Mouse (Mus musculus) frontal cortex, adult (tissue): ENCODE measurements at regions not wholly inside any gene's neighbourhood (a gene's known extent, or its start where the extent isn't known, plus 50 kb on each side); places are given as distances from the start of the nearest gene placed in this dataset.

Source experiments
- ATAC-seq: cut with Nextera tagmentation; 2 replicates; pipeline ENCODE4 v1.9.2; 2017; ENCODE audit warnings: mild to moderate bottlenecking, moderate library complexity, mixed read lengths; ENCODE audit not compliant: low TSS enrichment

DNA sequence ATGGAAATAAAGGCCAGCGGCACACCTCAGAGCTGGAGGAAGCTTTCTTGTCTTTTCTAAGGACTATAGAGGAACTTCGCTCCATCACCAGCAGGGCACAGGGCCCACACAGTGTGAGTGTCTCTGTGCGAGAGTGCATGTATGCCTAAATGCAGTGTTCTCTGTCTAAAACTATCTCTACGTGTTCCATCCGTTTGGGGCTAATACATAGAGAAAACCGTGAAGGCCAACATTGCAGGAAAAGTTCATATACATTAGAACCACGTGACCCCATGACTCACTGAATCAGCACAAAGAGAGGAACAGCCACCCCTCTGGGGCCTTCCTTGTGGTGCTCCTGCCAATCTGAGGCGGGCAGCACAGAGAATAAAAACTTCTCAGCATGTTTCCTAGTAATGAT lies 431.4 kb upstream of the Mctp2 start:
- no peak for ATAC-seq

DNA sequence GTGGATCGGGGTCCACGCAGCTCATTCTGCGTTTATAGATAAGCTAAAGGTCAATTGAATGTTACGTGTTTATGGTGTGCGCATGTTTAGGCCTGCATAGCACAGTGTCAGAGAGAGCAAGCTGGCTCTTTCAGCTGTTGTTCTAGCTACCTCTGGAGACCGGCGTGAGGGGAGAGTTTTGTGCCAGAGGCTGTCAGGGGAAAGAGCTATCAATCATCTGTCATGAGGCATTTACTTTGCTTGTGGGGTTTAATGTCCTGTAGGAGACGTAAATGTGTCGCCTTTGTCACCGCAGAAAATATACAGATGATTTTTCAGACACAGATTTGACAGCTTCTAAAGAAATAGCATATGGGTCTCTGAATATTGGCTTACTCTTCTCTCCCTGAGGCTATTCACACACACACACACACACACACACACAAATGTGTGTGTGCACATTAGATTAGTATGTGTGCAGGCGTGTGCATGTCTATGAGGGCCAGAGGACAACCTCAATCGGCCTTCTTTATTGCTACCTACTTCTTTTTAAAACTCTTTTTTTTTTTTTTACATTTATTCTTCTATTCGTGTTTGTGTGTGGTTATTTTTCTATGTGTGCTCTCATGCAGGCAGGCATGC lies 432.0 kb upstream of the Mctp2 start:
- ATAC-seq = no peak

DNA sequence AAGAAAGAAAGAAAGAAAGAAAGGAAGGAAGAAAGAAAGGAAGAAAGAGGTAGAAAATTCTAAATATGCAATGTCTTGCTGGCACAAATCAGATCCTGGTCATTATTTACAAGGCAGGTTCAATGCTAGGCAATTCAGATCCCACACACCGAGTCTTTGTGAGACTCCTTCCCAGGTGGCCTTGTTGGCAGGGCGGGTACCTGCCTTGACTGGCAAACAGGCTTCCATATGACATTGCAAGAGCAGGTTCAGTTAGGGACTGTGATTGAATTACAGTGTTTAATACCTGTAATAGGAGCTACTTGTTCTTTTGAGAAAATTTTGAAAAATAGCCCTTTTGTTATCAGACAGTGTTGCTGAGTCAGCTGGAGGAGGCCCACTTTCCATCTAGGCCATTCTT lies 436.0 kb upstream of the Mctp2 start:
- ATAC-seq = no peak

DNA sequence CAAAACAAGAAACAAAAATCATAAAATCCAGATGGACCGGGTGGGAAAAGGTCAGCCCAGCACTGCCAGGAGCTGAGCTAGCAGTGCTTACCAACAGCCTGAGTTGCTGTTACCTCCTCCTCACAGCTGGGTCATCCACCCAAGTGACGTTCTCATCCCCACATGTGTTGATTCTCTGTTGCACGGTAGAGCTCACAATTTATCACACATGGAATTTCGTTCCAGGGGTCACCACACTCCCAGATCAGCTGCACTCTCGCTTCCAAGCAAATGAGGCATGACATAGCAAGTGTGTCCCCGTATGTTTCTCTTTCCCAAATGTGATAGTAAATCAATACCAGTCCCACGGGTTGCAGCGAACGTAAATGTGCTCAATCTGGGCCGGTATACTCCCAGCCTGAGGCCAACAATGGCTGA lies 445.1 kb upstream of the Mctp2 start:
- no peak for ATAC-seq

DNA sequence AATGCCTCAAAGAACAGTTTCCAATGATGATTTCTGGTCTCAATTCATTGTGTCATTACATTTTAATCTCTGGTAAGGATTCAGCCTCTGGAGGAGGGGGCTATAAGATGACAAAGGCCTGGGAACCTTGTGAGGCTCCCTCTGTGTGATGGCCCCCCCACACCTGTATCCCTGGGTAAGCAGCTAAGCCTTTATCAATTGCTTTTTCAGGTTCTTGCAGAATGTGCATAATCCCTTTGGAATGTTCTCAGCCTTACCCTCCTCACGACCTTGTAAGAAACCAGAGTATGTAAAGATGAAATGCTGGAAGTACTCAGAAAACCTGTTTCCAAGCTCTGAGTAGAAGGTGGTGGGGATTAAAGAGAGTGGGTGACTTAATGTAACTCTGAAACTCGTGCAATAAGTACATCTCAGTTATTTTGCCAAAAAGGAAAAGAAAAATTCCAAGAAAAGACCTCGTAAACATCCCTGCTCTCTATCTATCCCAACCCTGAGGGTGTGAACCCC lies 446.7 kb upstream of the Mctp2 start:
- ATAC-seq = no peak

DNA sequence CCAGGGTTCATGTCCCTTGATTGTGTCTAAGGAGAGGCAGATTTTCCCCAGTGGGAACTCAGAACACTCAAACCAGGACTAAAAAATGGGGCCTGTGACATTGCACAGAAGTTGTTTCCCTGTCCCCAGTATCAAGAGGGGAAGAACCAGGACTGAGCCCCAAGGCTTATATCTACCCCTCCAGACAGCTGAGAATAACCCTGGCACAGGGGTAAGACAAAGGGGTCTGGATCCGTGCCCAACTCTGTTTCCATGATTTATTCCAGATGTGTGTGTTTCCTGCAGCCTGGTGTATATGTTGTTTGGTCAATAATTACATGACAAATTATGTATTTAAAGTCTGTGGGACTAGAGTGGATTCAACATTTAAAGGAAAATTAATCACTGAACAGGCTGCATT lies 456.3 kb upstream of the Mctp2 start:
- no peak for ATAC-seq

DNA sequence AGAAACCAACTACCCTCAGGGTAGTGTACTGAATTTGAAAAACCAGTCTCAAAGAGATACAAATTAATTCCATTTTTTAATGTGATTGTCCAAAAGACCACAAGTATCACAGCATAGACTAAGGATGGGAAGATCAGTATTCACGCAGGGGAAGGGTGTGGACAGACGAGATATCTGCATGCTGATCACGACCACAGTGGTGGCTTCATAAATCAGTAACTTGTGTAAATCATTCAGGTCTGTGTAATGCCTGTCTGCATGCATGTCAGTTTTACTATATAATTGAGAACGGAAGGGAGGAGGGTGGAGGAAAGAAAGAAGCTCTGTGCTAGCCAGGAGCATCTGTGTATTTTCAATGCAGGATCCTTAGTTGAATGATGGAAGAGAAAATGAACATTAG lies 462.3 kb upstream of the Mctp2 start:
- no peak for ATAC-seq

DNA sequence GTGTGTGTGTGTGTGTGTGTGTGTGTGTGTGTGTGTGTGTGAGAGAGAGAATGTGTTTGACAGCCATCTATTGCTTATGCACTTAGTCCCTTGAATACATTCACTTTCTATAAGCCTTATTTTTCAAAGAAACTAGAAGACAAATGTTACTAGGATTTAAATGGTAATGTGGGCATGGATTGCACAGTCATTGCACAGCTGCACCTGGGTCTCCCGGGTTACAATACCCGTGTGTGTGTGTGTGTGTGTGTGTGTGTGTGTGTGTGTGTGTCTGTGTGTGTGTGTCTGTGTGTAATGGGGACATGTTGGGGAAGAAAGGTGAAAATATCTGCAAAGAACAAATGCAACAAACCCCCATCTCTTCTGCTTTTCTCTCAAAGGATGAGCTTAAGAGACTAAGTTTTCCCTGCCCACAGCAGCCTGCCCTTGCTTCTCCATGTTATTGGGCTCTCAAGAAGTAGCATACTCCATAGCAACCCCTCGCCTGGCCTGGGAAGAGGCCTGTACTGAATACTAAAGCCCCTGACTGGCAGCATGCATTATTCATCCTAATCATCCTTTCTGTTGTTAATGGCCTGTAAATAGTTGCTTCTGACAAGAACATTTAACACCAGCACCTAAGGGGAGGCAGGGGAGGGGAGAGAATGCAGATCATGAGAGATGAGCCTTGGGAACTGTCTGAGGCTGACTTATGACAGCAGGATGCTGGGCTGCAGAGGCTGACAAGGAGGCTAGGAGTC lies 467.8 kb upstream of the Mctp2 start:
- no peak for ATAC-seq

DNA sequence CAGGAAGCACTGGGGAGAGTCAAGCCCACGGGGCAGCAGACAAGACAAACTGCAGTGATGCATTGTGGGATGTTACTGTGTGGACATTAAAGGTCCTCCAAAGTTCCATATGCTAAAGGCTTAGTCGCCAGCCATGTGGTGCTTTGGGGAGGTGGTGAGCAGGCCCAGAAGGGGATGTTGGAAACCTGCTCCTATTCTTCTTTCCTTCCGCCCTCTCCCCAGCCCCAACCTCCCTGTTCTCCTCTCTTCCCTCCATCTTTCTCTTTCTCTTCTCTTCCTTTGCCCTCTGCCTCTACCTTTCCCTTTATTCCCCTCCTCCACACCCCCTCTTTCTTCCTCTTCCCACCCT lies 468.3 kb upstream of the Mctp2 start:
- ATAC-seq = no peak

DNA sequence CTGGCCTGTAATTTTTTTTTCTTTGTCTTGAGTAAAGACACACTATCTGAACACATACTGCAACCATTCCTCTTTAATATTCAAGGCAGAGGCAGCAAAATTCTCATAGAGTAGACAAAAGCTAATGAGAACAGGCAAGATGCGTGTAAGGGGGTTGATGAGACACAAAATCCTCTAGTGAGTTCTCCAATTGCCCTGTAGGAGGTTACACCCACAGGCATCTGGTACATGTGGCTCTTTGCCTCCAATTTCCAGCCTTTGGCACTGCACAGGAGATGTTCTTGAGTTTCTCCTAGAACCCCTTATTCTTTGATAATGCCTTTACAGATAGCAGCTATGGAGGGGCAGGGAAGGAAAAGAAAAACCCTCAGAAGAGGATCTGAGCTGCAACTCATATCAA lies 480.9 kb upstream of the Mctp2 start:
- ATAC-seq = peak; percentile 38; the same call in 1 of the 2 replicates

DNA sequence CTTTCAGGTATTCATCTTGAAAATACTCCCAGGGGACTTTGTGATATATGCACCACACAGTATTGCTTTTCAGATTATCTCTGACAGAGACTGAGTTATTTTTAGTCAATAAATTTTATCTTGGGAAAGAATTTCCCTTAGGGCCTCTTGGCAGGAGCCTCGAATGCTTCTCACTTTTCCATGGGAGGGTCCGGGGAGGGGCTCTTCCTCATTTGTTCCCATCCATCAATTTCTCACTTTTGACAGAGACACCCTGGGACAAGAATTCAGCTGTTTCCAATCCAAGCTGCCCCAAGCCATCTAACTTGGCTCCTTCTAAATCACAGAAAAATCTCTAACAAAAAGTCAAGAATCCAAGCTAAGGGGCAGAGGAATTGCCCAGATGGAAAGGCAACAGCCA lies 481.9 kb upstream of the Mctp2 start:
- no peak for ATAC-seq

DNA sequence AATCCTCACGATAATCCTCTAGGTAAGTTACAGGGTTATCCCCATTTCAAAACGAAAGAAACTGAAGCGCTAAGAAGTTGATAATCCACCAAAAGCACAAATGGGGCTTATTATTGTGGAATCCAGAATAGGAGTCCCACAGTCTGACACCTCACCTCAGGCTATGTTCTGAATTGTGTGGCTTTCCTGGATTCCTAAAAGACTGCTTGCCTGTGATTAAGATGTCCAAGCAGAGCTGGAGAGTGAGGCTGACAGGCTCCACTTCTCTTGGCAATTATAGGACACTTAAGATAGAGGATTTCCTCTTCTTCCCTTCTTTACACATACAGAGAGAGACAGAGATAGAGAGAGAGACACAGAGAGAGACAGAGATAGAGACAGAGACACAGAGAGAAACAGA lies 515.7 kb upstream of the Mctp2 start:
- no peak for ATAC-seq

DNA sequence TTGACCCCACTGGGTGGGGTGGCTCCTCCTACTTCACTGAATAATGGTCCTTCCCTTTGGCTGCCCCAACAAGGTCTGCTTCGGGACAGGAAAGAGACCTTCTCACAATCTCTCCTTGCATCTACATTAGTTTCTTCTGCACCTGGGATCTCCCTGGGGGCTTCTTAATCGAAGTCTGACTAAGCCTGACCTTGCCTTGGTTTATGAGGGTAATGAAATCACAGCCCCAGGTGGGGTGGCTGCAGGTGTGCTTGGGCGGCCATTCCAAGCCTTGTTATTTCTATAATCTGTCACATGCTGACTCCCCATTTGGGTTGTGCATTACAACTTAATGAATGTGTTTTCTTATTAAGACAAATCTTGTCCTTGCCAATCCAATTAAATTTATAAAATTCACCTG lies 520.2 kb upstream of the Mctp2 start:
- no peak for ATAC-seq

DNA sequence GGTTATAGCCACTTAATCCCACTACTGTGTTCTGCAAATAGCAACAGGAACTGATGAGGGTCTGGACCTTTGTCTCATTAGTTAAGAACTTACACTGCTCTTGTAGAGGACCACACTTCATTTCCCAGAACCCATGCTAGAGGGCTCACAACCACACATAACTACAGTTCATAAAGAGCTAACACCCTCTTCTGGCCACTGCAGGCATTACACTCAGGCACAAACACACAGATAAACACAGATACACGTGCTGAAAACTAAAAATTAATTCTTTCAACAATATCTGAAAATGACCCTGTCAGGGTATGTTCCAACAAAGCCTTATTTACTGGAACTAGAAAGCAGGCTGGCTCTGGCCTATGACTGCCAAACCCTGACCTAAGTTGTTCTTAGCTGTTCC lies 529.0 kb upstream of the Mctp2 start:
- ATAC-seq = no peak

DNA sequence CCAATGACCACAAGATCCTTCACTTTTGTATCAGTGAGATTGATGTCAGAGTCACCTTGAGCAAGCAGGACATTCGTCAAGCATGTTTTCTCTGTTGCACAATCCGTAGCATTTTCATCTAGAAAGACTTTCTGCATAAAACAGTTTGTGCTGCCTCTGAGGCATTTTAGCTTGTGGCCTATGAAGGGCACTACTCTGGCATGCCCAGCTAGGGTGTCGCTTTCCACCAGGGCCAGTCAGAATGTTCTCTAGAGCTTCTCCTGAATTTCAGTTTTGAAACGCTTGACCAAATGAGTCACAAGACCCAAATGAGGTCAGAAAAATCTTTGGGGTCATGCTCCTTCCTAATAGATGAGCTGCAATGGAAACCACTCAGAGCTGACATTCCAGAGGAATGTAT lies 529.6 kb upstream of the Mctp2 start:
- ATAC-seq = no peak

DNA sequence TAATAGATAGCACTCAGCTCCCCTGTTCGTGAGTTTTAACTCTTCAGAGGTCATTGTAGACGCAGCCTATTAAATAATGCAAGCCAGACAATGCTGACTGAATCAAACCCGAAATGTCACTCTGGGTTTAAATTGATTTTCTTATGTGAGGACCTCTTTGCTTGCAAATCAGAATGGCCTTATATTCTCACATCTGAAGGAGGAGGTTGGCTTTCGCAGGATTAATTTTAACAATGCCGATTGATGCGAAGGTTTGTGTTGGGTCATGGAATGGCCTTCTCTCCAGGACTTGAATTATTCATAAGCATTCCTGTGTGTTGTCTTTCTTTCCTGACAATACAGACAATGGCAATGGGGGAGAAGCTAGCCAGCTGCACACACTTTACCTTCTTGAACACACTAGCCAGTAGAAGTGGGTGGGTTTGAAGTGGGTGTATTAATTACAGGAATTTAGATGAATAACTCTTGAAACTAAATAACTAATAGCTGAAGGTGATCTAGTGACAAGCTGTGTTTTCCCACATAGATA lies 530.1 kb upstream of the Mctp2 start:
- no peak for ATAC-seq

DNA sequence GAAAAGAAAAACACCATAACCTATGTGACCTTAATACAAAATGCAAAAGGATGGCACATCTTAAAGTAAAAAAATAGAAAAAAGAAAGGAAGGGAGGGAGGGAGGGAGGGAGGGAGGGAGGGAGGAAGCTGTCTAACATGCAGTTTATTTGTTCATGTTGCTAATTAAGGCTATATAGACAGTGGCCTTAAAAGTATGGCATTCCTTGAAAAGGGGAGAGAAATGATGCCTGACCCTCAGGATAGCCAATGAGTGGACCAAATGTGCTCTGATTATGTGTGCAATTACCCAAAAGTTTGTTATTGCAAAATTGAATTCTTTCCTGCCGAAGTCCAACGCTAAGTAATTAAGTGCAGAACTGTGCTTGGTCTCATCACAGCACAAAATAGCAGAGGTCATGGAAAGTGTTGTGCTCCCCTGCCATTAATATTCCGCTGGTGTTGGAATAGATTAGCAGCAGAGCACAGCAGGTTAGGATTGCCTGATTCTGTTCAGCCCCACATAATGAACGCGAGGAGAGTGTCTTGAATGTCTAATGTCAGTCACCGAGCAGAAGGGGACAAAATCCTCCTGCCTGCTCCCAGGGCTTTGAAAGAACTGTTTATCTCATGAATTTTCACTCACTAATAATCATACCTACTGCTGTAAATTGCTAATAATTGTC lies 531.7 kb upstream of the Mctp2 start:
- ATAC-seq = no peak

DNA sequence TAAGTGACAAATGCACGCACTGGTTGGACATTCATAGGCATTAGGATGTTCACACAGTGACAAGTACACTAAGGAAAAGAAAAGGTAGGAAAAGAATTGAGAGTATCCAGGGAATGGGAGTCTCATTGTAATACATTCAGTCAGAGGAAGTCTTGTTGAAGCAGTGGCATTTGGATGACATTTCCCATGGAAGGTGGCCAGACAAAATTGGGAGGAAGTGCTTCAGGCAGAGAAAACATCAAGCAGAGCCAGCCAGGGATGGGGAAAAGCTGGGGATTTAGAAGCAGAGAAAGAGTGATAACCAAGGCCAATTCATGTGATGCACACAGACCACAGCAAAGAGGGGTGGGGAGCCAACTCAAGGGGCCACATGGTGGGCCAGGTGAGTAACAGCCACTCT lies 524.0 kb upstream of the Rgma start:
- ATAC-seq = no peak

DNA sequence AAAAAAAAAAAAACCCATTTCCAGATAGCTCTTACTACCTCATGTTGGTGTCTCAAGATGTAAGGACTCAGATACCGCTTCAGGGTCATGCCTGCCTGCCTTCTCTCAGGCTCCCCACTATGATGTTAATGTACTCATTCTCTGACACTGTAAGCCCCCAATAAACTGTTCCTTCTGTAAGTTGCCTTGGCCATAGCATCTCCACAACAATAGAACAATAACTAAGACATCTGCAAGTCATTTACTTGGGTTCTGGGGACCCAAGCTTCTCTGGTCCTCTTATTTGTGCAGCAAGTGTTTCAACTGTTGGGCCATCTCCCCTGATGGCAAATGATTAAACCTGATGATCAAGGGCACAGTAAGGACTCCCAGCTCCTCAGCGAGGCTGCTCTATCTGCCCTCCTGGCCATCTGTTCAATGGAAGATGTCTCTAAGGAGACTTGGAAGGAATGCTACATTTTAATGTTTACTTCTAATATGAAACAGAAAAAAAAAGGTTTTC lies 520.8 kb upstream of the Rgma start:
- no peak for ATAC-seq

DNA sequence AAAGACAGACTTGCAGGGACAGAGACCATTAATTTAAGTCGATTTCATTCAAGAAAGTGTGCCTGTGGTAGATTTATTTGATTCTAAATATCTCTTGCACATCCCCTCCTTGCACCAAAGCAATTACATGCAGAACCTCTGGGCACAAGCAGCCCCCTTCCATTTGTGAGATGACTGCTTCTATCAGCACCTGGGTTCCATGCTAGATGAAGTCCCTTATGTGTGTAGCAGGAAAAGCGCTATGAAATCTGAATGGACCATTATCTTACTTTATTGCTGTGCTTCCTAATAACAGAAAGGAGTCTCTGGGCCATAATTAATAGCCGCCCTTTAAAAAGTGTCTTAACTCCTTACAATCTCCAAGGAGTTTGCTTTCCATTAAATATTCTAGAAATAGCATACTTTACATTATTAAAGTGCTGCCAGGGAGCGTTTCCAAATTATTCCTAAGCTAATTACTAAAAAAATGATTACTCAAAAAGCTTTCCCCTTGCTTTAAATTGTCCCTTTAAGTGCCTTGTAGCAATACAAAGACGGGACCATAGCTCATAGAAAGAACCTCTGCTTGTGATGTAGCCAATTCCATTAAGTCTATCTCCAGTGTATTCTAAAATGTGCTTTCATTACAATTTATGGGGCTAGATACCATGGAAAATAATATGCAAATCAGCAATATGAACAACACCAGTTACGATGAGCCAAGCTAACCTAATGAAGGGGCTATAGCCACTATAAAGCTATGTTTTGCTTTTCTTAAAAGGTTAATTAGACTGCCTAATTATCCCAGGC lies 508.1 kb upstream of the Rgma start:
- no peak for ATAC-seq

DNA sequence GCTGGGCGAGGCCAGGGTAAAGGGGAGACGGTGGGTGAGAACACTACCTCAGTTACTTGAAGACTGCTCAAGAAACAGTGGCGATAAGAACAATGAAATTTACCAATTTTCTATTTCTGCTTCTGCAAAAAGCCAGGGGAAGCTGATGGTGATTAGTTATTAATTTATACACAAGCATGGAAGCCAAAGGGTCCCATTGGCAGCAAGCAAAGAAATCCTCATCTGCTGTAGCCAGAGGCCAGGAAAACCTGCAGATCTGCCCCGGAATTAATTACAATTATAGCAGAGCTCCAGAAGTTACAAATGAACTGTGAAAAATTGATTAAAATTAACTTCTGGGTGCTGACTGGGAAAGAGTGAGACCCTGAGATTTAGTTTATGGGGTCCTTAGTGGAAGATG lies 506.2 kb upstream of the Rgma start:
- ATAC-seq = no peak

DNA sequence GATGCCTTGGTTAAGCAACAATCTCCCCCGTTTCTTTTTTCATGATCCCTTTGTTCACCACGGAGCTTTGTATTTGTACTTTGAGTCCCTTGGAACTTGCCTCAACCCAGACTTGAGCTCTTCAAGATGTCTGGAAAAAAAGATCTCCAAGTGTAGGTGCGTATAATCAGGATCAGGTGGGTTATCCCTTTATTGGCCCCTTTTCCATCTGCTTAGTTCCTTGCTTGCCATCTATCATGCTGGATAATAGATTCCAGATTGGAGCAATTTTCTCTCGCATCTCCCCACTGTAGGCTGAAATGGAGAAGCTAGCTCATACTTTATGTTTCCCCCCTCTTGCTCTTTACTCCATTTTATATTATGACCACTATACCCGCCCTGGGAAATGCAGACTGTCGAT lies 474.5 kb upstream of the Rgma start:
- ATAC-seq = no peak
